Mouse (Mus musculus) spleen, adult 2 months (tissue): ENCODE results near the gene Zfp108. TPM values are rescaled to one million over a fixed set of nuclear protein-coding genes. Genes with fewer than 3 reads are reported as not detected.
A peak's percentile ranks its signal among the peaks of the same experiment; 100 is the strongest.
"Not testable (repeated sequence)": the region's sequence is repeated elsewhere in the genome, so short reads cannot be mapped to it uniquely, and the experiment has no call there.

Source experiments
- DNase-seq, 2 experiments: peaks; one replicate each; pipeline versions ENCODE4 v3.0.0 to v3.0.0-alpha.2; 2012 to 2021; ENCODE audit warnings: low spot score in 2 of 2, low read depth in 1 of 2
- H3K27ac ChIP-seq: fragments of 200-500 bp; 2 replicates; pipeline ENCODE4 v1.5.1; 2012; ENCODE audit warnings: low read length, inconsistent platforms; ENCODE audit not compliant: insufficient read depth
- H3K27me3 ChIP-seq: fragments of 200-500 bp; 2 replicates; pipeline ENCODE4 v1.6.1; 2012; ENCODE audit warnings: mild to moderate bottlenecking, moderate library complexity, low read length, inconsistent platforms; ENCODE audit not compliant: control insufficient read depth, insufficient read depth
- H3K36me3 ChIP-seq: fragments of 200-500 bp; 2 replicates; pipeline ENCODE4 v1.6.1; 2012; ENCODE audit warnings: mild to moderate bottlenecking, low read length, inconsistent platforms; ENCODE audit not compliant: control insufficient read depth, insufficient read depth
- H3K4me1 ChIP-seq: fragments of 200-500 bp; 2 replicates; pipeline ENCODE4 v1.6.1; 2011; ENCODE audit warnings: inconsistent platforms; ENCODE audit not compliant: control insufficient read depth, insufficient read depth, insufficient read length
- H3K4me3 ChIP-seq: fragments of 200-500 bp; 2 replicates; pipeline ENCODE4 v1.5.1; 2011; ENCODE audit warnings: mild to moderate bottlenecking, inconsistent platforms; ENCODE audit not compliant: insufficient read depth, insufficient read length; ENCODE audit errors: extremely low read depth
- CTCF ChIP-seq: fragments of 200-500 bp; IDR thresholded peaks from 2 replicates; pipeline ENCODE4 v1.5.1; 2011; ENCODE audit warnings: mild to moderate bottlenecking, inconsistent platforms; ENCODE audit not compliant: insufficient read depth, insufficient read length, insufficient replicate concordance; ENCODE audit errors: extremely low read depth
- POLR2A ChIP-seq: fragments of 200-500 bp; IDR thresholded peaks from 2 replicates; pipeline ENCODE4 v1.6.1; 2011; ENCODE audit warnings: low read depth, low read length, inconsistent platforms
- WGBS: fragments of 180-500 bp; shearing (Covaris S2); methylation state at CpG from one replicate; pipeline ENCODE4 v1.1.7; 2018; 5-methylcytosine and 5-hydroxymethylcytosine counted together
- polyA plus RNA-seq: library from polyadenylated mRNA; depleted of rRNA; stranded (reverse); fragments of >200 nt; gene quantifications from 2 replicates; pipeline ENCODE4 v1.2.3, GENCODE M21; 2012

The Zfp108 gene
- polyA plus RNA-seq, 1 experiment, result 0.16 TPM

DNA sequence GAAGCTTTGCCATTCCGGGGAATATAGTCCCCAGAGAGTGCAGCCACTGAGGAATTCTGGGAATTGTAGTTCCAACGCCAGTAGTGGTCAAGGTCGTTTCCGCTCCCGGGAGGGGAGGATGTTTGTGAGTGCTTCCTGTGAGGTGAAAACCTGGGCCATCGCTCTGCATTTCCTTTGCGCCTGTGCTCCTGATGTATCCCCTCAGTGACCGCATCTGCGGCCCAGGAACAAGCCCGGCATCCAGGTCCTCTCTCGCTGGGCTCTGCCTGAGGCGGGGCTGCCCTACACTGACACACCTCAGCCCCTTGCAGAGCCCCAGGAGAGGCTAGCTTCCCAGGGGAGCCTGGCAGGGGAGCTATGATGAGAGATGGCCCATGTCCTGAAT, 15.7 kb downstream of the Zfp108 start, which contains the start of gene Zfp93:
TSS of gene Zfp93 (plus strand) at position 133 of the 385 bp plus-strand sequence.
- 2% methylated on average over 12 of the region's 12 CpGs for WGBS

DNA sequence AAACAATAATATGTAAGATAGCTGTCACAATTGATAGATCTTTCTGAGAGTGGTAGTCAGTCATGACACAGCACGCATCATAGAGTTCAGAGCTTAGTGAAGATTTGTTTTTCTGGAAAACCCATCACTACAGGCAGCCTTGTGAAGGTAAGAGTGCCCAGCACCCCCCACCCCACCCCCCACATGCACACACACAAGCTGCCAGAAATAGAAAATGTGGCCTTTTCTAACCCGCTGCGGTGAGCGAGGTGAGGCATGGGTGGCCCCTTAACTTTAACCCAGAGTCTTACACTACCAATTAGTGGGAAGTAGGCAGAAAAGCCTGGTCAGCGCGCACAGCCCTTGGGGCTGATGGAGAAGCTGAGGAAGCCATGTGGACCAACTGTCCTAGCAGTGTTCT, 16.6 kb downstream of the Zfp108 start:
- no peak for TF ChIP-seq POLR2A
- TF ChIP-seq CTCF, result no peak
- H3K27ac ChIP-seq, result no peak overlapping the region
- H3K4me1 ChIP-seq, result peaks cover 2% of the 10 kb centered on the region; the same call in 1 of the 2 replicates
- no peak for DNase-seq
- H3K4me3 ChIP-seq, result no peak overlapping the region
- 89% methylated on average over 6 of the region's 6 CpGs for WGBS
- H3K36me3 ChIP-seq, result peaks cover 1% of the 10 kb centered on the region; the same call in 1 of the 2 replicates
- no peaks in the 10 kb centered on the region for H3K27me3 ChIP-seq

More for the DNA sequence above, 15.7 kb downstream of the Zfp108 start, which contains the start of gene Zfp93:
- TF ChIP-seq CTCF (no peak), POLR2A (no peak)
- peak within 1 kb of the TSS; percentile 52 for H3K4me3 ChIP-seq
- H3K27ac ChIP-seq, result no peak within 1 kb of the TSS
- peaks cover 2% of the 10 kb centered on the region; the same call in 1 of the 2 replicates for H3K4me1 ChIP-seq
- peak; percentile 11 to 41 for DNase-seq
- no peaks in the 10 kb centered on the region for H3K27me3 ChIP-seq
- peaks cover 1% of the 10 kb centered on the region; the same call in 1 of the 2 replicates for H3K36me3 ChIP-seq

DNA sequence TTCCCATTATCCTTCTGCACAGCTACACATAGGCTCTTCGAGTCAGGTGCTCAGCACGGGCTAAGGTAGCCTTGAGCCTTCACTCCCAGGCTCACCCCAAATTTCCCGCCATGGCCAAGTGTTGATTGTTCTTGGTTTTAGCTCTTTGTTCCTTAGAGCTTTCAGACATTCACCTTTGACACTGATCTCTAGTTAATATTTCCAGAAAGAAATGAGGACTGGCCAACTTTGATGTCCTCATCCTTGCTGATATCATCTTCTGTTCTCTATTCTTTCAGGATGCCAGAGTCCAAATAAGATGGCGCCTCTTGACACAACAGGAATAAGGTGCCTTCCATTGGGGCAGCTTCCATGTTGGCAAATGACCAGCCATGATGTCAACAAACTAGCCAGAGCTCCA, 19.9 kb downstream of the Zfp108 start:
- Histone ChIP-seq H3K27ac (no peak overlapping the region), H3K27me3 (no peaks in the 10 kb centered on the region), H3K36me3 (peaks cover 1% of the 10 kb centered on the region; the same call in 1 of the 2 replicates), H3K4me1 (peaks cover 2% of the 10 kb centered on the region; the same call in 1 of the 2 replicates), H3K4me3 (no peak overlapping the region)
- DNase-seq, result no peak
- WGBS, result 93% methylated on average over 4 of the region's 4 CpGs
- TF ChIP-seq POLR2A, result no peak
- TF ChIP-seq CTCF, result no peak

DNA sequence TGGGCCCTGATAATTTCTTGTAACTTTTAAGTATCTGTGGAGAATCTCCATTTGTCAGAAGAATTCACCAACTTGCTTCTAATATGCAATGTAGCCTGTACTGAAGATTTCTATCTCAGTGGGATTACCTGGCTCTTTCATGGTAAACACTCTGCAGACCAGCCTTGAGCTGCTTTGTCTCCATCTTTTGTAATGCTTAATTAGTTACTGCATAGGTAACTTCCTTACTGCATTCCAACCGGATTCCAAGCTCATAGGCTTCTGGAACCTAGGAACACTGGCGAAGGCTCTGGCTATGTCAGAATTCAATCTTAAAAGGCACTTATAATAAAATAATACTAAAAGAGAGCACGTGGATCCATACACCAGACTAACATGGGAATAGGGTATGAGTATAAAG, 24.2 kb downstream of the Zfp108 start:
- H3K4me3 ChIP-seq, H3K27ac ChIP-seq, DNase-seq, H3K4me1 ChIP-seq, H3K36me3 ChIP-seq, H3K27me3 ChIP-seq: not testable (repeated sequence)
- 86% methylated on average over 3 of the region's 3 CpGs for WGBS

DNA sequence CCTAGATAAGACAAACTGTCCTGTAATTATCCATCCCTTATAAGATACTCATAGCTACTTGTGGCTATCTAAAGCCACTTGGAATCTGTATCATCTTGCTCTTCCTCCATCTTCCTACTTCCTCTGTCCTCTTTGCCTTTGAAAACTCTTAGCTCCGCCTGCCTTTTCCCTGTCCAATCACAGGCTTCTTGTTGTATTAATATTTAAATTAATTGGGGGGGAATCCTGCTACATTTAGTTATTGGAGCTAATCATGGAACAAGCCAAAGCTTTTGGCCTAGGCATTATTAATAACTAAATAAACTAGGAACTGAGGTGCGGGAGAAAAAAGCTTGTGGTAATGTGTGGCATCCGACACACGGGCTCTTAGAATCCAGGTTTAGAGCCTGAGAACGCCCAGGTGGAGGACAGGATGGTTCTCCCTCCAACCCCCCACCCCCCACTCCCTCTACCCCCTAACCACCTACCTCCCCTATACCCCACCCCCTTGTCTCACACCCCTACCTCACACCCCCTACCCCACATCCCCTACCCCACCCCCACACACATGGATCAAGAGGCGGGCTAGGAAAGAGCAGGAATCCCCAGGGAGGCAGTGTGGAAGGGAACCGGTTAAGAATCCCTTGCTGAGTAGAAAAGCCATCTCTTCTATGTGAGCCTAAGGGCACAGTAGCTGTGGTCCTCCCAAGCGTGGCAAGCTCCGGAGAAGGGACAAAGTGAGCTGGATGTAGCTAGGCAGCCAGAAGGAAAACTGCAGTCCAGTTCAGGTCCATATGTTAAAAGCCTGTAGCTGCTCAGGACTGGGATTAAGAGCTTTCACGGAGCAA, 25.6 kb downstream of the Zfp108 start:
- no peak overlapping the region for H3K4me3 ChIP-seq
- H3K36me3 ChIP-seq, result no peaks in the 10 kb centered on the region
- WGBS, result 59% methylated on average over 10 of the region's 10 CpGs
- no peak for TF ChIP-seq POLR2A
- TF ChIP-seq CTCF, result no peak
- no peaks in the 10 kb centered on the region for H3K4me1 ChIP-seq
- no peak overlapping the region for H3K27ac ChIP-seq
- no peaks in the 10 kb centered on the region for H3K27me3 ChIP-seq
- no peak for DNase-seq

- Histone ChIP-seq H3K27me3 (no peaks in the 10 kb centered on the region), H3K4me1 (no peaks in the 10 kb centered on the region), H3K4me3 (no peak overlapping the region), H3K27ac (no peak overlapping the region), H3K36me3 (no peaks in the 10 kb centered on the region)
- TF ChIP-seq CTCF (no peak), POLR2A (no peak)
- no peak for DNase-seq
- 67% methylated on average over 4 of the region's 4 CpGs for WGBS
Observed at GRCm38 (mm10) chr7:24280858-24281145, 26.2 kb downstream of the Zfp108 start.

DNA sequence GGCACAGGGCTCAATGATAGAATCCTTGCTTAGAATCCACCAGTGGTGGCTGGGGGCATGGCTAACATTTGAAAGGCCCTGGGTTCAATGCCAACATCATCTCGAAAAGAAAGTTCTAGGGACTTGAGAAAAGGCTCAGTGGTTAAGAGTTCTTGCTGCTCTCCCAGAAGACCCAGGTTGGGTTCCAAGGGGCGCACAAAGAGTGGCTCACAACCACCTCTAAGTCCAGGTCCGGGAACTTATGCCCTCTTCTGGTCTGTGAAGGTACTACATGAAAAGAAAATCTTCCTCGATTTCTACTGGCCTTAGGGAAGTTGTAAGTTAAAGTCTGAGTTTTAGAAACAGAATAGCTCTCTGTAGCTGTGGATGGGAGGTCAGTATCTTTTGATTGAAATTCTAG, 31.5 kb downstream of the Zfp108 start:
- Histone ChIP-seq H3K36me3 (no peaks in the 10 kb centered on the region), H3K4me3 (no peak overlapping the region), H3K4me1 (no peaks in the 10 kb centered on the region), H3K27me3 (no peaks in the 10 kb centered on the region), H3K27ac (no peak overlapping the region)
- no peak for DNase-seq
- 0 out of 2 replicates have a peak, but pooled peaks have one; percentile 3 for TF ChIP-seq CTCF
- TF ChIP-seq POLR2A, result no peak
- WGBS, result 49% methylated on average over 4 of the region's 4 CpGs
